Mouse (Mus musculus): ENCODE results near the gene Lrrc14b. TPM values are rescaled to one million over a fixed set of nuclear protein-coding genes. Genes with fewer than 3 reads are reported as not detected.
A peak's percentile ranks its signal among the peaks of the same experiment; 100 is the strongest.

Lrrc14b gene
- polyA plus RNA-seq, 1 experiment from 2014 or later = not detected

GRCm38 (mm10) chr13:74341036-74341435, 22.8 kb downstream of the Lrrc14b start:
- Histone ChIP-seq H3K27ac (no peak overlapping the region), H3K36me3 (peaks cover 87% of the 10 kb centered on the region), H3K27me3 (ENCODE audit: insufficient read depth, poor library complexity, severe bottlenecking) (no peaks in the 10 kb centered on the region), H3K4me3 (no peak overlapping the region), H3K4me1 (replicated peaks) (no peaks in the 10 kb centered on the region), H3K9me3 (no peaks in the 10 kb centered on the region)
- 61% methylated on average over 3 of the region's 3 CpGs for WGBS
- DNase-seq (ENCODE audit: low spot score) = peak; percentile 33

- Histone ChIP-seq H3K36me3 (peaks cover 90% of the 10 kb centered on the region), H3K27me3 (ENCODE audit: insufficient read depth, poor library complexity, severe bottlenecking) (no peaks in the 10 kb centered on the region)
- no peak for DNase-seq (ENCODE audit: low spot score)
Measured at GRCm38 (mm10) chr13:74329321-74329720, 34.5 kb downstream of the Lrrc14b start.

GRCm38 (mm10) chr13:74317170-74317849, 46.5 kb downstream of the Lrrc14b start, which contains the start of gene Pdcd6:
Pdcd6 (minus strand) TSS chr13:74317580.
- H3K4me3 ChIP-seq = peak within 1 kb of the TSS; percentile 90
- under 1% methylated on average over 36 of the region's 36 CpGs for WGBS
- H3K36me3 ChIP-seq = peaks cover 44% of the 10 kb centered on the region
- no peaks in the 10 kb centered on the region for H3K27me3 ChIP-seq (ENCODE audit: insufficient read depth, poor library complexity, severe bottlenecking)
- H3K9me3 ChIP-seq = no peaks in the 10 kb centered on the region
- peak; percentile 93 for DNase-seq (ENCODE audit: low spot score)
- H3K27ac ChIP-seq = peak within 1 kb of the TSS; percentile 89
- peaks cover 18% of the 10 kb centered on the region for H3K4me1 ChIP-seq (replicated peaks)

More at GRCm38 (mm10) chr13:74329321-74329720, 34.5 kb downstream of the Lrrc14b start:
- H3K4me1 ChIP-seq (replicated peaks) = no peaks in the 10 kb centered on the region
- H3K9me3 ChIP-seq = no peaks in the 10 kb centered on the region
- H3K27ac ChIP-seq = no peak overlapping the region
- H3K4me3 ChIP-seq = no peak overlapping the region

- Histone ChIP-seq H3K9me3 (no peaks in the 10 kb centered on the region), H3K4me3 (peak overlapping the region; percentile 90), H3K27me3 (ENCODE audit: insufficient read depth, poor library complexity, severe bottlenecking) (no peaks in the 10 kb centered on the region), H3K27ac (peak overlapping the region; percentile 89), H3K36me3 (peaks cover 39% of the 10 kb centered on the region), H3K4me1 (replicated peaks) (peaks cover 18% of the 10 kb centered on the region)
- 4% methylated on average over 15 of the region's 15 CpGs for WGBS
- DNase-seq (ENCODE audit: low spot score) = no peak
Measured at GRCm38 (mm10) chr13:74316789-74317169, 47.0 kb downstream of the Lrrc14b start.

- H3K9me3 ChIP-seq = no peaks in the 10 kb centered on the region
- 31% methylated on average over 4 of the region's 4 CpGs for WGBS
- H3K4me3 ChIP-seq = peak overlapping the region; percentile 90
- DNase-seq (ENCODE audit: low spot score) = no peak
- no peaks in the 10 kb centered on the region for H3K27me3 ChIP-seq (ENCODE audit: insufficient read depth, poor library complexity, severe bottlenecking)
- peaks cover 39% of the 10 kb centered on the region for H3K36me3 ChIP-seq
- H3K4me1 ChIP-seq (replicated peaks) = peaks cover 18% of the 10 kb centered on the region
- H3K27ac ChIP-seq = peak overlapping the region; percentile 89; the same call in 1 of the 2 replicates
Measured at GRCm38 (mm10) chr13:74316386-74316785, 47.4 kb downstream of the Lrrc14b start.

- WGBS = 98% methylated on average over 3 of the region's 3 CpGs
- Histone ChIP-seq H3K4me1 (replicated peaks) (peaks cover 18% of the 10 kb centered on the region), H3K27me3 (ENCODE audit: insufficient read depth, poor library complexity, severe bottlenecking) (no peaks in the 10 kb centered on the region), H3K27ac (no peak overlapping the region), H3K9me3 (no peaks in the 10 kb centered on the region), H3K36me3 (peaks cover 40% of the 10 kb centered on the region), H3K4me3 (no peak overlapping the region)
- no peak for DNase-seq (ENCODE audit: low spot score)
Measured at GRCm38 (mm10) chr13:74314616-74315015, 49.2 kb downstream of the Lrrc14b start.

MicroRNA genes within 50 kb of the gene (microRNA counts, 519-probe panel; counts per million panel counts)
- 1,255 counts per million, percentile 77 among the panel's probes with 10 or more counts for microRNA mmu-miR-692

Other genes with a start within 250 kb of the Lrrc14b start
- not detected in 2 replicates for gene Slc9a3, start 242.5 kb downstream of the Lrrc14b start, polyA plus RNA-seq (2016; fragmentation: Nextera tagmentation; extraction: Ambion mirVana)
- gene Exoc3, start 155.3 kb downstream of the Lrrc14b start, polyA plus RNA-seq (2016; fragmentation: Nextera tagmentation; extraction: Ambion mirVana) = 79.2 and 90.0 TPM in 2 replicates
- gene Ahrr, start 71.7 kb downstream of the Lrrc14b start, polyA plus RNA-seq (2016; fragmentation: Nextera tagmentation; extraction: Ambion mirVana) = 0.81 and 1.1 TPM in 2 replicates
- gene Pdcd6, start 46.4 kb downstream of the Lrrc14b start, polyA plus RNA-seq (2016; fragmentation: Nextera tagmentation; extraction: Ambion mirVana) = 128 and 131 TPM in 2 replicates
- 221 and 266 TPM in 2 replicates for gene Sdha, start 13.7 kb downstream of the Lrrc14b start, polyA plus RNA-seq (2016; fragmentation: Nextera tagmentation; extraction: Ambion mirVana)
- gene Ccdc127, start 13.7 kb downstream of the Lrrc14b start, polyA plus RNA-seq (2016; fragmentation: Nextera tagmentation; extraction: Ambion mirVana) = 46.2 and 53.9 TPM in 2 replicates
- gene Zfp72, start 26.8 kb upstream of the Lrrc14b start, polyA plus RNA-seq (2016; fragmentation: Nextera tagmentation; extraction: Ambion mirVana) = 4.1 and 4.9 TPM in 2 replicates
- 94.6 and 115 TPM in 2 replicates for gene Ftl1-ps1, start 35.7 kb upstream of the Lrrc14b start, polyA plus RNA-seq (2016; fragmentation: Nextera tagmentation; extraction: Ambion mirVana)
- gene Zfp825, start 130.0 kb upstream of the Lrrc14b start, polyA plus RNA-seq (2016; fragmentation: Nextera tagmentation; extraction: Ambion mirVana) = 19.0 and 22.4 TPM in 2 replicates